In the genomic region with DNA sequence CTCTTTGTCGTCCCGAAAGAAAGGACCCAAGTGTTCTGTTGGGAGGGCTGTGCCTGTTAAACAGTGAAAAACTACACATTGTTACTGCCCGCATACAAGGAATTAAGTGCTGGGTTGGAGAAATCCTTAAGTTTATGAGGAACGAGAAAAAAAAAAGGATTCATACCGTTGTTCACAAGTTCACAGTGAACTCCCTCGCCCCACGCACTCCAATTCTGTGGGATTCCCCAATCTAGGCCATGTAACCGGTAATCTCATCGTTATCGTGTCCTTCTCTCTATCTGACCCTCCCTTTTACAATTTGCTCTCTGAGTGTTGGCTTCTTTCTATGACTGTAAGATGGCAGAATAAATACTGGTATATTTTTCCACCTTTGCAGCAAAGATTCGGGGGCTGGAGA, we compare ENCODE assay signal across 9 mouse cellular contexts. TPM values are rescaled to one million over a fixed set of nuclear protein-coding genes. Genes with fewer than 3 reads are reported as not detected.
A peak's percentile ranks its signal among the peaks of the same experiment; 100 is the strongest.
DNase-seq lines count a peak whose midpoint lies in the region; ATAC-seq and TF ChIP-seq lines count a peak whose summit lies in the region.
"Had no signal": no experiment of that assay in that cellular context is flagged by ENCODE, and none has a peak within 500 bp of the region (broad histone marks: within the 10 kb centered on the region; RNA-seq: fewer than 3 reads in every experiment).

No protein-coding gene starts in this region.

- no peaks in the 10 kb centered on the region for H3K36me3 ChIP-seq in embryonic facial prominence, embryonic 11.5 days (replicated peaks; ENCODE audit: control insufficient read depth, insufficient read depth, low read depth, low read length)
- no peaks in the 10 kb centered on the region for H3K36me3 ChIP-seq in hindbrain, embryonic 14.5 days (replicated peaks; ENCODE audit: control insufficient read depth, insufficient read depth)
- H3K36me3 ChIP-seq in midbrain, embryonic 16.5 days (ENCODE audit: control insufficient read depth, insufficient read depth, low read length): no peaks in the 10 kb centered on the region

- DNase-seq in layer of hippocampus, adult 2 months (ENCODE audit: low spot score in 2 of 2): no peak
- DNase-seq in layer of hippocampus, postnatal 10 days (ENCODE audit: low spot score in 2 of 2): no peak
- DNase-seq in embryonic facial prominence, embryonic 11.5 days (ENCODE audit: low spot score): no peak
- DNase-seq in hindbrain, embryonic 14.5 days (ENCODE audit: low spot score): no peak
- no peak for DNase-seq in Muller cell, postnatal 12 days (ENCODE audit: inconsistent ontology term)
- no peak for DNase-seq in layer of hippocampus, adult 9-10 months (ENCODE audit: low spot score)

- TF ChIP-seq CTCF in layer of hippocampus, adult 2 months (conservative IDR thresholded peaks at IDR 0.05): no peak

- no peaks in the 10 kb centered on the region for H3K9me3 ChIP-seq in embryonic facial prominence, embryonic 11.5 days (replicated peaks; ENCODE audit: control insufficient read depth, low read length)
- H3K9me3 ChIP-seq in hindbrain, embryonic 14.5 days (ENCODE audit: control insufficient read depth, low read length): no peaks in the 10 kb centered on the region
- no peaks in the 10 kb centered on the region; the same call in 1 of the 2 replicates for H3K9me3 ChIP-seq in midbrain, embryonic 16.5 days (replicated peaks; ENCODE audit: control insufficient read depth, low read length, poor library complexity, severe bottlenecking)

- WGBS in embryonic facial prominence, embryonic 11.5 days: 2% methylated on average over 11 of the region's 11 CpGs
- WGBS in hindbrain, embryonic 14.5 days: 1% methylated on average over 11 of the region's 11 CpGs
- 2% methylated on average over 11 of the region's 11 CpGs for WGBS in midbrain, embryonic 16.5 days

- H3K4me2 ChIP-seq in embryonic facial prominence, embryonic 11.5 days (ENCODE audit: low read depth, low read length): peak overlapping the region; percentile 90; the same call in 1 of the 2 replicates
- H3K4me2 ChIP-seq in hindbrain, embryonic 14.5 days (replicated peaks): peak overlapping the region; percentile 68
- H3K4me2 ChIP-seq in midbrain, embryonic 16.5 days (ENCODE audit: low read length): peak overlapping the region; percentile 55; the same call in 1 of the 2 replicates

- H3K27ac ChIP-seq in layer of hippocampus, adult 2 months: no peak overlapping the region
- H3K27ac ChIP-seq in embryonic facial prominence, embryonic 11.5 days (replicated peaks; ENCODE audit: low read depth, low read length): no peak overlapping the region
- H3K27ac ChIP-seq in hindbrain, embryonic 14.5 days: no peak overlapping the region
- H3K27ac ChIP-seq in midbrain, embryonic 16.5 days (ENCODE audit: low read length): no peak overlapping the region

- peak overlapping the region; percentile 55 for H3K4me3 ChIP-seq in layer of hippocampus, adult 2 months
- peak overlapping the region; percentile 48; the same call in 1 of the 2 replicates for H3K4me3 ChIP-seq in embryonic facial prominence, embryonic 11.5 days (ENCODE audit: low read depth, low read length)
- H3K4me3 ChIP-seq in hindbrain, embryonic 14.5 days (replicated peaks; ENCODE audit: low read length): peak overlapping the region; percentile 36
- no peak overlapping the region for H3K4me3 ChIP-seq in midbrain, embryonic 16.5 days (ENCODE audit: low read depth, low read length)

- no peak for ATAC-seq in embryonic facial prominence, embryonic 11.5 days (replicated peaks; ENCODE audit: insufficient number of reproducible peaks, low FRiP score, low TSS enrichment, low read depth)
- no peak for ATAC-seq in hindbrain, embryonic 14.5 days (ENCODE audit: low FRiP score)
- ATAC-seq in midbrain, embryonic 16.5 days: no peak
- ATAC-seq in granulocyte monocyte progenitor cell, adult 5-6 weeks (replicated peaks; ENCODE audit: poor library complexity, severe bottlenecking): no peak

- no peak overlapping the region for H3K9ac ChIP-seq in embryonic facial prominence, embryonic 11.5 days (replicated peaks; ENCODE audit: low read length)
- H3K9ac ChIP-seq in hindbrain, embryonic 14.5 days: no peak overlapping the region
- H3K9ac ChIP-seq in midbrain, embryonic 16.5 days (ENCODE audit: low read depth, low read length): no peak overlapping the region

- peaks cover 52% of the 10 kb centered on the region for H3K27me3 ChIP-seq in embryonic facial prominence, embryonic 11.5 days (ENCODE audit: control insufficient read depth, insufficient read depth, low read length)
- peaks cover 100% of the 10 kb centered on the region for H3K27me3 ChIP-seq in hindbrain, embryonic 14.5 days (ENCODE audit: control insufficient read depth, insufficient read depth, low read length)
- H3K27me3 ChIP-seq in midbrain, embryonic 16.5 days (ENCODE audit: control insufficient read depth, insufficient read depth, low read depth, low read length): peaks cover 74% of the 10 kb centered on the region

- H3K4me1 ChIP-seq in embryonic facial prominence, embryonic 11.5 days (ENCODE audit: control insufficient read depth, insufficient read depth, low read length): no peaks in the 10 kb centered on the region
- H3K4me1 ChIP-seq in hindbrain, embryonic 14.5 days (replicated peaks; ENCODE audit: control insufficient read depth, insufficient read depth, low read length): peaks cover 6% of the 10 kb centered on the region
- peaks cover 6% of the 10 kb centered on the region; the same call in 1 of the 2 replicates for H3K4me1 ChIP-seq in midbrain, embryonic 16.5 days (ENCODE audit: control insufficient read depth, insufficient read depth, low read length)

RNA-seq across cellular contexts. Expression of a gene that starts 0.8 kb away (rescaled TPM):
- total RNA-seq in layer of hippocampus, adult 2 months (2021): 1 to 10 TPM; 1.3 to 1.4 TPM
- 1 to 10 TPM; 2.9 to 4.2 TPM for total RNA-seq in layer of hippocampus, postnatal 10 days (2021)
- polyA plus RNA-seq in embryonic facial prominence, embryonic 11.5 days (2014; fragmentation: Nextera tagmentation; extraction: Ambion mirVana): 1.4 and 2.2 TPM in 2 replicates
- 1.3 and 1.4 TPM in 2 replicates for polyA plus RNA-seq in hindbrain, embryonic 14.5 days (2014; fragmentation: Nextera tagmentation; extraction: Ambion mirVana)
- polyA plus RNA-seq in midbrain, embryonic 16.5 days (2015; fragmentation: Nextera tagmentation; extraction: Ambion mirVana): 0.70 and 0.87 TPM in 2 replicates
- total RNA-seq in granulocyte monocyte progenitor cell, adult 5-6 weeks (2014; fragmentation: Nextera tagmentation): not detected in 2 replicates
- not detected in 2 replicates for total RNA-seq in granulocyte monocyte progenitor cell, adult 5-6 weeks (2017)
- polyA plus RNA-seq: erythroblast, embryonic 14.5 days had no signal

RNA-seq across cellular contexts. Expression of a gene that starts 15.5 kb away (rescaled TPM):
- not detected for total RNA-seq in layer of hippocampus, adult 2 months (2021)
- total RNA-seq in layer of hippocampus, postnatal 10 days (2021): under 1 TPM; 0.65 to 0.85 TPM
- not detected in 2 replicates for polyA plus RNA-seq in embryonic facial prominence, embryonic 11.5 days (2014; fragmentation: Nextera tagmentation; extraction: Ambion mirVana)
- not detected in 2 replicates for polyA plus RNA-seq in hindbrain, embryonic 14.5 days (2014; fragmentation: Nextera tagmentation; extraction: Ambion mirVana)
- not detected in 2 replicates for polyA plus RNA-seq in midbrain, embryonic 16.5 days (2015; fragmentation: Nextera tagmentation; extraction: Ambion mirVana)
- not detected in 2 replicates for total RNA-seq in granulocyte monocyte progenitor cell, adult 5-6 weeks (2014; fragmentation: Nextera tagmentation)
- total RNA-seq in granulocyte monocyte progenitor cell, adult 5-6 weeks (2017): not detected in 2 replicates
